22 mouse cellular contexts compared by ENCODE assay signal in genomic region chr1:161799791-161800190, GRCm38 (mm10). TPM values are rescaled to one million over a fixed set of nuclear protein-coding genes. Genes with fewer than 3 reads are reported as not detected.
DNase-seq lines count a peak whose midpoint lies in the region; ATAC-seq and TF ChIP-seq lines count a peak whose summit lies in the region.
"Had no signal": no experiment of that assay in that cellular context is flagged by ENCODE, and none has a peak within 500 bp of the region (broad histone marks: within the 10 kb centered on the region; RNA-seq: fewer than 3 reads in every experiment).

No protein-coding gene starts in this region.

- H3K9ac ChIP-seq in liver, embryonic 16.5 days (ENCODE audit: low read depth, low read length), result no peak overlapping the region
- no peak overlapping the region for H3K9ac ChIP-seq in forebrain, postnatal 0 days
- H3K9ac ChIP-seq: embryonic facial prominence, embryonic 13.5 days; hindbrain, embryonic 13.5 days; kidney, embryonic 15.5 days; limb, embryonic 12.5 days; lung, embryonic 15.5 days had no signal

- DNase-seq in 3134 (ENCODE audit: extremely low read depth, insufficient read length, low spot score) (peak; percentile 37), MEL-GATA-1-ER (ENCODE audit: extremely low read depth, low read depth) (peak; percentile 29)
- no peak for DNase-seq in layer of hippocampus, adult 9-10 months (ENCODE audit: low spot score)
- no peak for DNase-seq in thymus, postnatal 25 days
- no peak for DNase-seq in forebrain, postnatal 0 days
- DNase-seq in adrenal gland, adult 18-20 months (ENCODE audit: low spot score in 2 of 2), result no peak
- DNase-seq: adrenal gland, postnatal 10 days; cerebellum, adult 8-10 months; gastrocnemius, postnatal 25 days; heart, postnatal 10 days; right cerebral cortex, postnatal 25 days had no signal

- H3K27me3 ChIP-seq in liver, embryonic 16.5 days (ENCODE audit: control insufficient read depth, insufficient read depth, low read depth, low read length), result no peaks in the 10 kb centered on the region
- H3K27me3 ChIP-seq in forebrain, postnatal 0 days (ENCODE audit: insufficient read depth, low read length), result no peaks in the 10 kb centered on the region
- H3K27me3 ChIP-seq: embryonic facial prominence, embryonic 13.5 days; hindbrain, embryonic 13.5 days; kidney, embryonic 15.5 days; limb, embryonic 12.5 days; lung, embryonic 15.5 days had no signal

- no peak overlapping the region for H3K27ac ChIP-seq in liver, embryonic 16.5 days (ENCODE audit: low read length)
- no peak overlapping the region for H3K27ac ChIP-seq in forebrain, postnatal 0 days (ENCODE audit: low read depth, low read length)
- H3K27ac ChIP-seq: embryonic facial prominence, embryonic 13.5 days; hindbrain, embryonic 13.5 days; kidney, embryonic 15.5 days; limb, embryonic 12.5 days; lung, embryonic 15.5 days; macrophage had no signal

- H3K4me3 ChIP-seq in liver, embryonic 16.5 days (ENCODE audit: low read depth, low read length), result no peak overlapping the region
- H3K4me3 ChIP-seq in forebrain, postnatal 0 days (ENCODE audit: low read depth, low read length), result no peak overlapping the region
- H3K4me3 ChIP-seq: embryonic facial prominence, embryonic 13.5 days; hindbrain, embryonic 13.5 days; kidney, embryonic 15.5 days; limb, embryonic 12.5 days; lung, embryonic 15.5 days had no signal

- no peak overlapping the region for H3K4me2 ChIP-seq in liver, embryonic 16.5 days (ENCODE audit: low read depth, low read length)
- no peak overlapping the region for H3K4me2 ChIP-seq in forebrain, postnatal 0 days (ENCODE audit: low read depth)
- H3K4me2 ChIP-seq: embryonic facial prominence, embryonic 13.5 days; hindbrain, embryonic 13.5 days; kidney, embryonic 15.5 days; limb, embryonic 12.5 days; lung, embryonic 15.5 days had no signal

- TF ChIP-seq CTCF in forebrain, postnatal 0 days (IDR thresholded peaks at IDR 0.05; ENCODE audit: low read depth), result no peak

- H3K9me3 ChIP-seq in liver, embryonic 16.5 days (replicated peaks; ENCODE audit: control insufficient read depth, low read length), result no peaks in the 10 kb centered on the region
- no peaks in the 10 kb centered on the region for H3K9me3 ChIP-seq in forebrain, postnatal 0 days (ENCODE audit: low read length)
- H3K9me3 ChIP-seq: embryonic facial prominence, embryonic 13.5 days; hindbrain, embryonic 13.5 days; kidney, embryonic 15.5 days; limb, embryonic 12.5 days; lung, embryonic 15.5 days had no signal

- peaks cover 7% of the 10 kb centered on the region for H3K4me1 ChIP-seq in liver, embryonic 16.5 days (ENCODE audit: control insufficient read depth, low read depth, low read length)
- no peaks in the 10 kb centered on the region for H3K4me1 ChIP-seq in forebrain, postnatal 0 days (ENCODE audit: insufficient read depth)
- H3K4me1 ChIP-seq: embryonic facial prominence, embryonic 13.5 days; hindbrain, embryonic 13.5 days; kidney, embryonic 15.5 days; limb, embryonic 12.5 days; lung, embryonic 15.5 days had no signal

- H3K36me3 ChIP-seq in liver, embryonic 16.5 days (ENCODE audit: control insufficient read depth, insufficient read depth), result no peaks in the 10 kb centered on the region
- H3K36me3 ChIP-seq in forebrain, postnatal 0 days (ENCODE audit: insufficient read depth), result no peaks in the 10 kb centered on the region
- H3K36me3 ChIP-seq: embryonic facial prominence, embryonic 13.5 days; hindbrain, embryonic 13.5 days; kidney, embryonic 15.5 days; limb, embryonic 12.5 days; lung, embryonic 15.5 days had no signal

- ATAC-seq in erythroid progenitor cell, adult 5-6 weeks (replicated peaks; ENCODE audit: low FRiP score, poor library complexity, severe bottlenecking), result peak; percentile 75
- ATAC-seq in liver, embryonic 16.5 days (ENCODE audit: low read depth), result peak; percentile 86
- no peak for ATAC-seq in forebrain, postnatal 0 days

RNA-seq across cellular contexts. Expression of gene Fasl, which starts 11.5 kb away (rescaled TPM):
- total RNA-seq in erythroid progenitor cell, adult 5-6 weeks (2015; ENCODE audit: low replicate concordance), result 3.2 TPM in 1 of 2 replicates, not detected in the other
- not detected in 2 replicates for total RNA-seq in erythroid progenitor cell, adult 5-6 weeks (2017; ENCODE audit: low replicate concordance)
- polyA plus RNA-seq in liver, embryonic 16.5 days (2015; fragmentation: Nextera tagmentation; extraction: Ambion mirVana), result 0.08 and 0.09 TPM in 2 replicates
- 0.10 and 0.15 TPM in 2 replicates for total RNA-seq in forebrain, postnatal 0 days (2014; rRNA removed)
- polyA plus RNA-seq in forebrain, postnatal 0 days (2015; fragmentation: Nextera tagmentation; extraction: Ambion mirVana), result not detected in 2 replicates
- total RNA-seq in adrenal gland, adult 18-20 months (2021), result under 1 TPM in 1 of 2 experiments, not detected in 1; 0.26 TPM
- total RNA-seq: adrenal gland, postnatal 10 days; gastrocnemius, postnatal 25 days; heart, postnatal 10 days; layer of hippocampus, adult 18-20 months had no signal
- polyA plus RNA-seq: embryonic facial prominence, embryonic 13.5 days; intestine, embryonic 14.5 days; kidney, embryonic 15.5 days; limb, embryonic 12.5 days; macrophage; neural tube, embryonic 11.5 days had no signal

Comparison
In these comparisons a context has a peak if more than half of its experiments do, and no peak if none do; other contexts are left out.
1. DNase-seq: peak in 3134 (single experiment) and MEL-GATA-1-ER (single experiment); none in layer of hippocampus, adult 9-10 months (single experiment), thymus, postnatal 25 days (single experiment), forebrain, postnatal 0 days (single experiment) and adrenal gland, adult 18-20 months (0 of 2).